Mouse (Mus musculus) cerebellum, postnatal 14 days (tissue): ENCODE data around the gene Hoxd11.

Experiments used
- DNase-seq, 2 experiments: peaks; one replicate each; pipeline ENCODE4 v3.0.0; 2021; ENCODE audit warnings: mixed read lengths in 2 of 2

Hoxd11 gene

DNA sequence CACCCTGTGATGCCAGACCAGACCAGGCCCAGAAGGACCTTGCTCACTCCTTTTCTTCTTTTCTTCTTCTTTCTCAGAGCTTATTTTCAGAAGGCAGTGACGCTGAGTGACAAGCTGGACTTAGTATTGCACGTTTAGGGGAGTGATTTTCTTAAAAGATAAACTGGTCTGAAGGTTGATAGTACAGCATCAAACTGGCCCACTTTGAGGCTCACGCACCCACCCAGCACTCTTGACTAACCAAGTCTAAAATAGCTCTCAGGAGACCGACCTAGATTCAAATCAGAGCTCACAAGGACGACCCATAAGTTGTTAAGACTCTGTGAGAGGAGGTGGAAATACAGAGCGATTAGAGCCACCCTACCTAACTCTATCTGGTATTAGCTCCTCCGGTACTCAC lies 12.9 kb upstream of the Hoxd11 start:
- no peak for DNase-seq

- no peak for DNase-seq
Measured at GRCm38 (mm10) chr2:74667191-74667841, 12.0 kb upstream of the Hoxd11 start.

GRCm38 (mm10) chr2:74667842-74668357 lies 11.5 kb upstream of the Hoxd11 start, which contains the start of gene Hoxd13:
Gene Hoxd13 (plus strand): TSS chr2:74668310.
- no peak for DNase-seq

DNA sequence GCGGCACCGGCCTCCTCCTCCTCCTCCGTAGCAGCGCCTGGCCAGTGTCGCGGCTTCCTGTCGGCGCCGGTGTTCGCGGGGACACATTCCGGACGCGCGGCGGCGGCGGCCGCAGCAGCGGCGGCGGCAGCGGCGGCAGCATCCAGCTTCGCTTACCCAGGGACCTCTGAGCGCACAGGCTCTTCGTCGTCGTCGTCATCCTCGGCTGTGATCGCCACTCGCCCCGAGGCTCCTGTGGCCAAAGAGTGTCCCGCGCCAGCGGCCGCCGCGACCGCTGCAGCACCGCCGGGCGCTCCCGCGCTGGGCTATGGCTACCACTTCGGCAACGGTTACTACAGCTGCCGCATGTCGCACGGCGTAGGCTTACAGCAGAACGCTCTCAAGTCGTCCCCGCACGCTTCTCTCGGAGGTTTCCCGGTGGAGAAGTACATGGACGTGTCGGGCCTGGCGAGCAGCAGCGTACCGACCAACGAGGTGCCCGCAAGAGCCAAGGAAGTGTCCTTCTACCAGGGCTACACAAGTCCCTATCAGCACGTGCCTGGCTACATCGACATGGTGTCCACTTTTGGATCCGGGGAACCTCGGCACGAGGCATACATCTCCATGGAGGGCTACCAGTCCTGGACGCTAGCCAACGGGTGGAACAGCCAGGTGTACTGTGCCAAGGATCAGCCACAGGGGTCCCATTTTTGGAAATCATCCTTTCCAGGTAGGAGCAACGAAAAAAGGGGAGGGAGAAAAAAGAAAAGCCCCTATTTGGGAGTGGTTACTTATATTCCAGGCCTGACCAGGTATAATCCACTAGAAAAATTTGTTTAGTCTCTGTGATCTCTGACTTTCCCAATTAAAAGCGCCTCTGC lies 10.8 kb upstream of the Hoxd11 start:
- DNase-seq: no peak

- no peak for DNase-seq
Measured at GRCm38 (mm10) chr2:74669230-74669578, 10.2 kb upstream of the Hoxd11 start.

DNA sequence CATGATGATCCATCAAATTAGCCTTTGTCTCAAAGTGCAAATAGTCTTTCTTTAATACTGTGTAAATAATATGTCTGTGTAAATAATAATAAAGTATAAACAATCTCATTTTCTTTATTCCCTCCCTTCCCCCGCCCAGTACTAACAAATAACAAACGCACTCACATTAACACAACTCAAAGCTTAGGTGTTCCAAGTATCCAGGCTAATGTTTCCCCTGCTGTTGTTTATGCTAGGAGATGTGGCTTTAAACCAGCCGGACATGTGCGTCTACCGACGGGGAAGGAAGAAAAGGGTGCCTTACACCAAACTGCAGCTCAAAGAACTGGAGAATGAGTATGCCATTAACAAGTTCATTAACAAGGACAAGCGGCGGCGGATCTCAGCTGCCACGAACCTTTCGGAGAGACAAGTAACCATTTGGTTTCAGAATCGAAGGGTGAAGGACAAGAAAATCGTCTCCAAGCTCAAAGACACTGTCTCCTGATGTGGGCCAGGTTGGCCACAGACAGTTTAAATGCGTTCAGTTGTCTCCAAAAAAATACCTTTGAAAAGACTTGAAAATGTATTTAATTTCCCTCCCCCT lies 9.6 kb upstream of the Hoxd11 start:
- DNase-seq: no peak

DNA sequence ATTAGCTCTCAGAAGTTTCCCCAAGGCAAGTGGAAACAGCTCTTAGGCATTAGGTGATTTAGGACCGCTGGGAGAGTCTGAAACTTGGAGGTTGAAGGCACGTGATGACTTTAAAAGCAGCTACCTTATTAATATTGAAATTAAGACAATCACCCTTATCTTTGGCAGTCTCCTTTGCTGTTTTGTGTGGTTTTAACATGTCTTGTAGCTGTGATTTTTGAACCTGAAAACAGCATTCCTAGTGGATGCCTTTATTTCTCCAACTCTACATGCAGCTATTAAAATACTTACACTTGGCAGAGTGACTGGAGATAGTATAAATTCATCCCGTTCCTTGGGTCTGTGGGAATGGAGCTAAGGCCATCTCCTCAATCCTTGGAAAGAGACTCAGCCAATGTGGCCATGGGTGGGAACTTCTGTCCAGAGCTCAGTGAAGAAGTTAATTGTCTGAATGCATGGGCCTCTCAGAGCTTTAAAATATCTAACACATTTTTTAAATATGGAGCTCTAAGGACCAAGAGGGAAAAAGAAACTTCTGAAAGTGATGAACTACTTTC lies 8.6 kb upstream of the Hoxd11 start:
- no peak for DNase-seq

DNA sequence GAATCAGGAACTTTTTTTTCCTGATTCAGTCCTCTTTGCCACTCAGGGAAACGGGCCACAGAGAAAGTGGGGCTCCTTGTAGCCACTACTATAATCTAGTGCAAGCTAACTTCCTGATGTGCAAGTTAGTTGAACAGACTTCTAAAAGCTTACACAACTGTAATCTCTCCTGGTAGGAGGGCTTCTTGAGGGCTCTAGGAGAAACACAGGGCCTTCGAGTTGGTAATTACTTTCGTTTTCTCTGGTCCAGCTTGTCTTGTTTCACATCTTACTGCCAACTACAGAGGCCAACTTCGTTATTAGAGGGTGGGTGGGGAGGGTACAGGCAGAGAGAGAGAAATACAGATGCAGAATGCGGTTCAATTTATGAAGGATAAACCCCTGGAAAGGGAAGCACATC lies 7.5 kb upstream of the Hoxd11 start:
- DNase-seq: no peak

DNA sequence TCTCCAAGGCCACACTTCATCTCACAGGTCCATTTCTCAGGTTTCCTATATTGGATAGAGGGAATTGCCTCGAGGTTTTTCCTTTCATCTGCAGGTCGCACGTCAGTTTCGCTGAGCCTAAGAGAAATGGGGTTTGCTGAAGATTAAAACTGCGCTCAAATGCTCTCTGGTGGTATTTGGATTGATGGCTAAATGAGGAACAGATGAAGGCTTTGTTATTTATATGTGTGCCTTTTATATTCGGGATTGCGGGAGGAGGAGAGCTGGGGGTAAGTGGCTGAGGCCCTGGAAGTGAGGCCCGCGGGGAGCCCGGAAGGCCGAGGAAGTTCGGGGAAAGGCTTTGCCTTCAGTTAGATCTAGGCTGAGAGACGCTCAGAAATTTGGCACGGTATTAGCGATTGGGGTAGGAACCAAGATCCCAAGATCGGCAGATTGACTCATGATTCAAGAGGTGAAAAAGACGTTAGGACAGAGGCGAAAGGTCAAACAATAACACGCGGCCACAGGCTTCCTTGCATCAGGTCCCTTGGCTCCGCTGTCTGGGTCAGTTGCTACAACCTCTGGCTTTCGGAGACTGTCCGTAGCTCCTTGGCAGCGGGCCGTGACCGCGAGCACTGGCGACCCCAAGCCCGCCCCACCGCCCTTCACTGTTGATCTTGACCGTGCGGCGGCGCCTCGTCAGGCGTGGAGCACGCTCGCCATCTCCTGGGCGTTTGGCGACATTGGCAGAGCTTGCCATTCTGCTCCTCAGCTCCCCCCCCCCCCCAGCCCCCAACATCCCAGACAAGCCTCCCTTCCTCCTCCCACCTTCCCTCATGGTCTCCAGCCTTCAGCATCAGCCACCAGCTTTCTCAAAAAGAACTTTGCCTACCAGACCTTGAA lies 6.6 kb upstream of the Hoxd11 start:
- peak; percentile 80 to 84 for DNase-seq

DNA sequence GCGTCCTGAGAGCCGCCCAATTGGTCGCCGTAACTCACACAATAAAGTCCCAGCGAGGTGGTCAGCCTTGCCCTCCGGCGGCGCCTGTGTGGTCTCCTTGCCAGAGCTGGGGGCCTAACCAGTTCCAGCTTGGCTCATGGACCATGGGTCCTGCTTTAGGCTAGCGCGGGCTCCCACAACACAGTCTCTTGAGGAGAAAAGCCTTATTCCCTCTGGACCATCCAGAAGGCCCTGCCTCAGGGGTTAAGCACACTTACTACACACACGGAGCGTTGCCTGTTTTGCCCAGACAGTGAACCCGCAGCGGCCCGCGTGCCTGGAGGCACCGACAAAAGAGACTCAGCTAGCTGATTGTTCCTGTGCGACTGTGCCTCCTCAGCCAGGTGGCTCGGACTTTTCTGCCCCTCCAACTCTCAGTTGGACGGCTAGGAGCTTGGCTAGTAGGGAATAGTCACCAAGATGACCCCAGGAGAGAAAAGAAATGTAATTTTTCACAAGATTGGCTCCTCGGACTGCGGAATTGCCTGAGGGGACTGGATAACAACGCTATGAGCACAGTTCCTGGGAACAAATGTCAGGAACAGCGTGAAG lies 5.4 kb upstream of the Hoxd11 start:
- DNase-seq: no peak

GRCm38 (mm10) chr2:74674881-74675665 lies 4.3 kb upstream of the Hoxd11 start, which contains the start of gene Hoxd12:
Gene Hoxd12 (plus strand): TSS chr2:74675013.
- DNase-seq: no peak

GRCm38 (mm10) chr2:74675666-74676282 lies 3.6 kb upstream of the Hoxd11 start:
- no peak for DNase-seq

DNA sequence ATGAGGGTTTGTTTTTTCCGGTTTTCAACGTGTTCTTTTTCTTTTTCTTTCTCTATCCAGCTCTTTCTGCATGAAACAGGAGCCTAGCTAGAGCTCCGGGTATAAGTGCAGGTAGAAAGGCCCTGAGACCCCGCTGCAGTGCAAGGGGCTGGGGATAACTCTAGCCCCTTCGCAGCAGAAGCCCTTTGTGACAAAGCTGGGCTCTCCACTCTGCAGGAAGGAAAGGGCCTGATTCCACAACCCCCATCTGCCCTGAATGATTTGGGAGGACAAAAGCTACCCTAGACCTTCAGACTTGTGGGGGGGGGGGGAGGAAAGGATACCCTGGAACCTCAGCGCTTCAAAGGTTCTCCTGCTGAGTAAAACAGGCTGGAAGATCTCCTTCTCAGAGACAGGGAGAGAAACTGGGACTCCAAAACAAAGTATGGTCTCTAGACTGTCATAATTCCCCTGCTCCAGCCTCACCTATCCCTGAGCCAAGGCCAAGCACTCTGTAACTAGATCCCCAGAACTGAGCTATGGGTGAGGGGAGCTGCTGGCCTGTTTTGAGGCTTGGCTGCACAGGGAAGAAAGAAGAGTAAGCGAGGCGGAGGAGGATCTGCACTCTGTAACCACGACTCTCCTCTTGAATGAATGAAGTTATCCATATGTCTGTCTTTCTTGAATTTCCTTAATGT lies 2.8 kb upstream of the Hoxd11 start:
- DNase-seq: no peak

DNA sequence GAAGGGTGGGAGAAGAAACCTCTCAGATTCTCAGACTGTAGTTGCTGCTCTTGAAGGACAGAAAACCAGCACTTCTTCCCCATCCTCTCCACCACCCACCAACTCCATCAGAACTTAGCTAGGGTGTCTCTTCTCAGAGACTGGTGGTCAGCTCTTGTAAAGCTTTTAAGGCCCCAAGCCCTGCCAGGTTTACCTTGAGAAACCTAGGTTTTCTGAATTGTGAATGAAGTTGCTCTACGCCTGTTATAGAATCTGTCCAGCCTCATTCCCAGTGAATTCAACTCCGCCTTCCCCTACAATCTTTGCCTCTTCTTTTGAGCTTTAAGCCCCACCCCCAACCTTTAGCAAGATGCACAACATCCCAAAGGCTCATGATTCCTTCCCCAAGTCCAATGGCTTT lies 2.3 kb upstream of the Hoxd11 start:
- DNase-seq: no peak

DNA sequence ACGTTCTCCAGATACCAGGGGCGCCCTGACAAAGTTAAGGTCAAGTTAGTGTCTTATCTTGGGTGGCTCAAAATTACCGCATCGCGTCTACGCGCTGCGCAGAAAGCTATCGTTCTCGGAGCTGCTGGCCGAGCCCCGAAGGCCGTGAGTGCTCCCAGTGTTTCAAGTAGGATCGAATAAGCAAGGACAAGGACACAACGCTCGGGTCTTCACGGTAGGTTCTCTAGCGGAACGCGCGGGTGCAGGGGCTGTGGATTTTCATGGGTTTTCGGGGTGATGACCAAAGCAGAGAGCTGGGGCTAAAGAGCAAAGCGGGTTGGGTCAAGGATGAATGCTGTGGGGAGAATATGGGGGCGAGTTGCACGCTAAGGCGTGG lies 227 bp downstream of the Hoxd11 start:
- DNase-seq: no peak

GRCm38 (mm10) chr2:74679980-74680379 lies 623 bp downstream of the Hoxd11 start:
- no peak for DNase-seq

- DNase-seq: no peak
Measured at GRCm38 (mm10) chr2:74680561-74681398, 1.4 kb downstream of the Hoxd11 start.

- no peak for DNase-seq
Measured at GRCm38 (mm10) chr2:74681594-74682531, 2.5 kb downstream of the Hoxd11 start.
